Mouse (Mus musculus) frontal cortex, adult (tissue): ENCODE data around the gene Fnip2.

ENCODE experiments used
- ATAC-seq: cut with Nextera tagmentation; 2 replicates; pipeline ENCODE4 v1.9.2; 2017; ENCODE audit warnings: mild to moderate bottlenecking, moderate library complexity, mixed read lengths; ENCODE audit not compliant: low TSS enrichment

Gene Fnip2

GRCm38 (mm10) chr3:79528451-79528850, 39.1 kb downstream of the Fnip2 start:
- ATAC-seq = no peak

- ATAC-seq = no peak
Observed at GRCm38 (mm10) chr3:79527921-79528320, 39.7 kb downstream of the Fnip2 start.

GRCm38 (mm10) chr3:79527521-79527920, 40.1 kb downstream of the Fnip2 start:
- ATAC-seq = no peak

GRCm38 (mm10) chr3:79523349-79523748, 44.2 kb downstream of the Fnip2 start:
- ATAC-seq = no peak

GRCm38 (mm10) chr3:79519862-79520261, 47.7 kb downstream of the Fnip2 start:
- no peak for ATAC-seq

- no peak for ATAC-seq
Observed at GRCm38 (mm10) chr3:79518761-79519527, 48.7 kb downstream of the Fnip2 start.

GRCm38 (mm10) chr3:79517884-79518591, 49.6 kb downstream of the Fnip2 start:
- ATAC-seq = 0 out of 2 replicates have a peak, but pooled peaks have one; percentile 6

GRCm38 (mm10) chr3:79516958-79517357, 50.6 kb downstream of the Fnip2 start:
- ATAC-seq = no peak

- ATAC-seq = peak; percentile 26
Observed at GRCm38 (mm10) chr3:79516099-79516920, 51.3 kb downstream of the Fnip2 start.

GRCm38 (mm10) chr3:79514304-79514703, 53.3 kb downstream of the Fnip2 start:
- peak; percentile 22; the same call in 1 of the 2 replicates for ATAC-seq

GRCm38 (mm10) chr3:79501166-79501728, 66.3 kb downstream of the Fnip2 start:
- no peak for ATAC-seq

- no peak for ATAC-seq
Observed at GRCm38 (mm10) chr3:79500279-79500678, 67.3 kb downstream of the Fnip2 start.

GRCm38 (mm10) chr3:79496668-79497067, 70.9 kb downstream of the Fnip2 start:
- no peak for ATAC-seq

- ATAC-seq = peak; percentile 97
Observed at GRCm38 (mm10) chr3:79495151-79495550, 72.4 kb downstream of the Fnip2 start.

GRCm38 (mm10) chr3:79494028-79494427, 73.6 kb downstream of the Fnip2 start:
- ATAC-seq = no peak

- no peak for ATAC-seq
Observed at GRCm38 (mm10) chr3:79493064-79493463, 74.5 kb downstream of the Fnip2 start.

GRCm38 (mm10) chr3:79491614-79492013, 76.0 kb downstream of the Fnip2 start:
- ATAC-seq = no peak

GRCm38 (mm10) chr3:79490102-79490501, 77.5 kb downstream of the Fnip2 start:
- peak; percentile 64; the same call in 1 of the 2 replicates for ATAC-seq

GRCm38 (mm10) chr3:79488025-79488424, 79.6 kb downstream of the Fnip2 start:
- ATAC-seq = no peak

GRCm38 (mm10) chr3:79484286-79485063, 83.1 kb downstream of the Fnip2 start:
- no peak for ATAC-seq

- no peak for ATAC-seq
Observed at GRCm38 (mm10) chr3:79478880-79479279, 88.7 kb downstream of the Fnip2 start.
